Mouse (Mus musculus) myocyte (in vitro differentiated cells): ENCODE measurements around the gene Gm20075.

Experiments
- E2F4 ChIP-seq: IDR thresholded peaks from one replicate; pipeline ENCODE4 v1.6.1; 2011; ENCODE audit warnings: mild to moderate bottlenecking, control low read depth, moderate library complexity; ENCODE audit not compliant: insufficient read depth
- MAX ChIP-seq: IDR thresholded peaks from one replicate; pipeline ENCODE4 v1.6.1; 2011; ENCODE audit warnings: low read depth, mild to moderate bottlenecking, control low read depth
- MYOD1 ChIP-seq, 3 experiments: IDR thresholded peaks; one replicate each; pipeline ENCODE4 v1.6.1; 2011; ENCODE audit warnings: control low read depth in 2 of 3, low read depth in 2 of 3, mild to moderate bottlenecking in 2 of 3, moderate library complexity in 1 of 3; ENCODE audit not compliant: insufficient read length in 2 of 3, control insufficient read depth in 1 of 3
- MYOG ChIP-seq, 3 experiments: IDR thresholded peaks; one replicate each; pipeline ENCODE4 v1.6.1; 2011; ENCODE audit warnings: control low read depth in 2 of 3, low read depth in 2 of 3, mild to moderate bottlenecking in 2 of 3; ENCODE audit not compliant: insufficient read length in 2 of 3, control insufficient read depth in 1 of 3, insufficient read depth in 1 of 3
- POLR2A ChIP-seq: IDR thresholded peaks from one replicate; pipeline ENCODE4 v1.6.1; 2011; ENCODE audit warnings: low read depth, mild to moderate bottlenecking, control low read depth, moderate library complexity; ENCODE audit not compliant: insufficient read length
- POLR2AphosphoS2 ChIP-seq: IDR thresholded peaks from one replicate; pipeline ENCODE4 v1.6.1; 2011; ENCODE audit warnings: low read depth, control low read depth; ENCODE audit not compliant: insufficient read length
- SRF ChIP-seq: IDR thresholded peaks from one replicate; pipeline ENCODE4 v1.6.1; 2011; ENCODE audit warnings: low read depth; ENCODE audit not compliant: control insufficient read depth, insufficient read length
- TCF12 ChIP-seq: IDR thresholded peaks from one replicate; pipeline ENCODE4 v1.6.1; 2011; ENCODE audit warnings: mild to moderate bottlenecking, control low read depth; ENCODE audit not compliant: poor library complexity, insufficient read depth, severe bottlenecking
- TCF3 ChIP-seq: IDR thresholded peaks from one replicate; pipeline ENCODE4 v1.6.1; 2011; ENCODE audit warnings: low read depth, control low read depth; ENCODE audit not compliant: insufficient read length
- USF1 ChIP-seq: IDR thresholded peaks from one replicate; pipeline ENCODE4 v1.6.1; 2011; ENCODE audit warnings: low read depth, mild to moderate bottlenecking, control low read depth, moderate library complexity

GRCm38 (mm10) chr13:96039536-96039935 lies 41.6 kb downstream of the Gm20075 start:
- TF ChIP-seq POLR2A (no peak), MYOD1 (IDR thresholded peaks at IDR 0.05; ENCODE audit: control insufficient read depth in 1 of 3, insufficient read length in 2 of 3, low read depth in 2 of 3) (no peak), SRF (no peak), MAX (no peak), TCF12 (no peak), USF1 (no peak), POLR2AphosphoS2 (no peak), TCF3 (no peak), E2F4 (no peak), MYOG (IDR thresholded peaks at IDR 0.05; ENCODE audit: control insufficient read depth in 1 of 3, insufficient read depth in 1 of 3, insufficient read length in 2 of 3, low read depth in 2 of 3) (no peak)
